In the genomic region with DNA sequence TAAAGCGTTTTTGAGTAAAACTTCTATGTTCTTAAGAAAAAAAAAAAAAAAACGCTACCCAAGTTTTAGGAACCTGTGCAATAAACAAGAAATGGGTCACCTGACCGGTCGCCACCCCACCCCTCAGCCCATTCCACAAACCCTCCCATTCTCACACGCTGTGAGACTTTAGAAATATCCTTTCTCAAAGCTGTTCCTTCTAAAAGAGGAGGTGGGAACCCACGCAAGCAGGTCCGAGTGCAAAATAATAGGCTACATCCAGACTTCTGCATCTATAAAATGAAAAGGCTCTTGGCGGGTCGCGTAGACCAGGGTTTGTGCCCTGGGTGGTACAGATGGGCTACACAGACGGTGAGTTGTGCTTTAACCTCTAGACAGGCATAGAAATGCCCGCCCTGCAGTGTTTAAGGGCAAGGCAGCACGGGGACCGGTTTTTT, we compare ENCODE assay signal across 8 mouse cellular contexts. TPM values are rescaled to one million over a fixed set of nuclear protein-coding genes. Genes with fewer than 3 reads are reported as not detected.
DNase-seq lines count a peak whose midpoint lies in the region; ATAC-seq and TF ChIP-seq lines count a peak whose summit lies in the region.

No protein-coding gene starts in this region.

- no peaks in the 10 kb centered on the region for H3K4me1 ChIP-seq in heart, postnatal 0 days (ENCODE audit: control insufficient read depth, insufficient read depth)
- peaks cover 5 to 8% of the 10 kb centered on the region in 2 experiments; a peak in 2 of 4 replicates for H3K4me1 ChIP-seq in liver, embryonic 14.5 days (replicated peaks; ENCODE audit: control insufficient read depth in 2 of 2, insufficient read depth in 2 of 2, low read length in 1 of 2)

- DNase-seq in adrenal gland, postnatal 36 days = peak; percentile 19 to 45
- DNase-seq in adrenal gland, postnatal 4 days (ENCODE audit: low spot score in 2 of 2) = no peak
- DNase-seq in spleen, postnatal 10 days (ENCODE audit: low spot score in 2 of 2) = peak; percentile 57 to 59
- DNase-seq in spleen, adult 12 weeks (ENCODE audit: low spot score) = no peak
- no peak for DNase-seq in heart, postnatal 0 days (ENCODE audit: low spot score)
- peak in 1 of 3 experiments; percentile 6 for DNase-seq in liver, embryonic 14.5 days (ENCODE audit: low read depth in 3 of 3, low spot score in 3 of 3)
- peak; percentile 53 for DNase-seq in splenic B cell, adult 2 months (ENCODE audit: low read depth, low spot score)
- DNase-seq in gastrocnemius, adult 8-10 months (ENCODE audit: low spot score in 2 of 2) = no peak

- peak overlapping the region; percentile 98 for H3K27ac ChIP-seq in heart, postnatal 0 days (ENCODE audit: low read depth)
- peak overlapping the region; percentile 84 for H3K27ac ChIP-seq in liver, embryonic 14.5 days

- no peaks in the 10 kb centered on the region for H3K27me3 ChIP-seq in heart, postnatal 0 days (ENCODE audit: control insufficient read depth, insufficient read depth, low read length)
- no peaks in the 10 kb centered on the region for H3K27me3 ChIP-seq in liver, embryonic 14.5 days (ENCODE audit: control insufficient read depth, insufficient read depth, low read length)
- no peaks in the 10 kb centered on the region for H3K27me3 ChIP-seq in splenic B cell, adult 2 months (ENCODE audit: control insufficient read depth, insufficient read depth, low read length, poor library complexity, severe bottlenecking)

- TF ChIP-seq CTCF in heart, postnatal 0 days (IDR thresholded peaks at IDR 0.05; ENCODE audit: low read depth) = no peak
- TF ChIP-seq CTCF in liver, embryonic 14.5 days (IDR thresholded peaks at IDR 0.05; ENCODE audit: low read depth) = no peak

- H3K4me3 ChIP-seq in heart, postnatal 0 days (ENCODE audit: low read depth, low read length) = peak overlapping the region; percentile 41
- peak overlapping the region; percentile 64 to 77 for H3K4me3 ChIP-seq in liver, embryonic 14.5 days (ENCODE audit: insufficient read depth in 1 of 2, low read depth in 2 of 2, low read length in 2 of 2)

- no peaks in the 10 kb centered on the region for H3K9me3 ChIP-seq in heart, postnatal 0 days (replicated peaks; ENCODE audit: control insufficient read depth, low read length)
- H3K9me3 ChIP-seq in liver, embryonic 14.5 days (ENCODE audit: control insufficient read depth, low read length) = no peaks in the 10 kb centered on the region

- ATAC-seq in heart, postnatal 0 days (ENCODE audit: insufficient read depth, low read depth) = no peak
- peak; percentile 6 for ATAC-seq in liver, embryonic 14.5 days (ENCODE audit: insufficient read depth)

- no peak for TF ChIP-seq EP300 in heart, postnatal 0 days (IDR thresholded peaks at IDR 0.05; ENCODE audit: low read depth)
- TF ChIP-seq EP300 in liver, embryonic 14.5 days (IDR thresholded peaks at IDR 0.05; ENCODE audit: low read depth) = no peak

- 4% methylated on average over 14 of the region's 14 CpGs for WGBS in heart, postnatal 0 days
- 3% methylated on average over 14 of the region's 14 CpGs for WGBS in liver, embryonic 14.5 days (ENCODE audit: insufficient replicate concordance)

- peak overlapping the region; percentile 46; the same call in 1 of the 2 replicates for H3K9ac ChIP-seq in heart, postnatal 0 days (replicated peaks; ENCODE audit: low read depth, low read length)
- peak overlapping the region; percentile 71 for H3K9ac ChIP-seq in liver, embryonic 14.5 days (replicated peaks)

- peaks cover 13% of the 10 kb centered on the region for H3K36me3 ChIP-seq in heart, postnatal 0 days (replicated peaks; ENCODE audit: control insufficient read depth, insufficient read depth, low read length)
- H3K36me3 ChIP-seq in liver, embryonic 14.5 days (replicated peaks; ENCODE audit: control insufficient read depth, insufficient read depth, low read depth) = peaks cover 8% of the 10 kb centered on the region
- H3K36me3 ChIP-seq in splenic B cell, adult 2 months (ENCODE audit: control insufficient read depth, insufficient read depth, low read length, poor library complexity, severe bottlenecking) = peaks cover 5% of the 10 kb centered on the region; the same call in 1 of the 2 replicates

- H3K4me2 ChIP-seq in heart, postnatal 0 days (ENCODE audit: low read depth, low read length) = peak overlapping the region; percentile 100
- peak overlapping the region; percentile 91 for H3K4me2 ChIP-seq in liver, embryonic 14.5 days (ENCODE audit: low read depth)

RNA-seq across cellular contexts. Expression of gene Tob1, which starts 1.5 kb away (rescaled TPM):
- total RNA-seq in adrenal gland, postnatal 36 days (2021) = 100 to 1,000 TPM; 290 to 355 TPM
- total RNA-seq in adrenal gland, postnatal 4 days (2021) = 100 to 1,000 TPM; 117 to 126 TPM
- 20.3 and 42.6 TPM in 2 replicates for total RNA-seq in heart, postnatal 0 days (2014; rRNA removed; ENCODE audit: low replicate concordance)
- polyA plus RNA-seq in heart, postnatal 0 days (2015; fragmentation: Nextera tagmentation; extraction: Ambion mirVana) = 69.3 and 72.5 TPM in 2 replicates
- 7.5 and 7.8 TPM in 2 replicates for polyA plus RNA-seq in liver, embryonic 14.5 days (2012; rRNA removed)
- polyA plus RNA-seq in liver, embryonic 14.5 days (2014; fragmentation: Nextera tagmentation; extraction: Ambion mirVana) = 8.3 and 9.1 TPM in 2 replicates
- 100 to 1,000 TPM; 196 to 240 (median 221) TPM for total RNA-seq in gastrocnemius, adult 8-10 months (2022)

RNA-seq across cellular contexts. Expression of gene Wfikkn2, which starts 36.1 kb away (rescaled TPM):
- 1 to 10 TPM in 1 of 2 experiments, under 1 TPM in 1; 0.46 to 1.3 TPM for total RNA-seq in adrenal gland, postnatal 36 days (2021)
- 1 to 10 TPM; 1.3 to 1.5 TPM for total RNA-seq in adrenal gland, postnatal 4 days (2021)
- total RNA-seq in heart, postnatal 0 days (2014; rRNA removed; ENCODE audit: low replicate concordance) = 0.76 and 2.7 TPM in 2 replicates
- 1.6 and 1.7 TPM in 2 replicates for polyA plus RNA-seq in heart, postnatal 0 days (2015; fragmentation: Nextera tagmentation; extraction: Ambion mirVana)
- polyA plus RNA-seq in liver, embryonic 14.5 days (2012; rRNA removed) = 0.12 and 0.23 TPM in 2 replicates
- 0.05 and 0.17 TPM in 2 replicates for polyA plus RNA-seq in liver, embryonic 14.5 days (2014; fragmentation: Nextera tagmentation; extraction: Ambion mirVana)
- 10 to 100 TPM; 12.1 to 16.7 (median 13.5) TPM for total RNA-seq in gastrocnemius, adult 8-10 months (2022)

Comparison
In these comparisons a context has a peak if more than half of its experiments do, and no peak if none do; other contexts are left out.
1. DNase-seq: peak in adrenal gland, postnatal 36 days (2 of 2), spleen, postnatal 10 days (2 of 2) and splenic B cell, adult 2 months (single experiment); none in adrenal gland, postnatal 4 days (0 of 2), spleen, adult 12 weeks (single experiment), heart, postnatal 0 days (single experiment) and gastrocnemius, adult 8-10 months (0 of 2).